Mouse (Mus musculus): ENCODE data around the gene Dlgap4. TPM values are rescaled to one million over a fixed set of nuclear protein-coding genes. Genes with fewer than 3 reads are reported as not detected.

Gene Dlgap4
- polyA plus RNA-seq, 1 experiment from 2014 or later = 162 TPM

- Histone ChIP-seq H3K4me3 (ENCODE audit: low read depth, low read length) (no peak overlapping the region), H3K4me1 (replicated peaks; ENCODE audit: control insufficient read depth, insufficient read depth, low read length) (peaks cover 17% of the 10 kb centered on the region), H3K27ac (ENCODE audit: low read depth, low read length) (no peak overlapping the region), H3K9me3 (ENCODE audit: control insufficient read depth, low read length) (no peaks in the 10 kb centered on the region), H3K4me2 (replicated peaks; ENCODE audit: low read depth, low read length) (no peak overlapping the region), H3K36me3 (ENCODE audit: control insufficient read depth, insufficient read depth, low read length) (no peaks in the 10 kb centered on the region), H3K9ac (ENCODE audit: low read depth, low read length) (no peak overlapping the region), H3K27me3 (ENCODE audit: control insufficient read depth, insufficient read depth, low read length) (no peaks in the 10 kb centered on the region)
- 75% methylated on average over 4 of the region's 4 CpGs for WGBS
- ATAC-seq (ENCODE audit: low FRiP score) (no peak), DNase-seq (ENCODE audit: low spot score) (no peak)
These were observed 111.4 kb downstream of the Dlgap4 start for GRCm38 (mm10) chr2:156724871-156725270.

GRCm38 (mm10) chr2:156726344-156726743 lies 112.8 kb downstream of the Dlgap4 start:
- ATAC-seq (ENCODE audit: low FRiP score) (no peak), DNase-seq (ENCODE audit: low spot score) (no peak)
- no peak overlapping the region for H3K4me2 ChIP-seq (replicated peaks; ENCODE audit: low read depth, low read length)
- H3K4me1 ChIP-seq (replicated peaks; ENCODE audit: control insufficient read depth, insufficient read depth, low read length) = peaks cover 17% of the 10 kb centered on the region
- no peak overlapping the region for H3K27ac ChIP-seq (ENCODE audit: low read depth, low read length)
- 29% methylated on average over 7 of the region's 7 CpGs for WGBS
- no peaks in the 10 kb centered on the region for H3K9me3 ChIP-seq (ENCODE audit: control insufficient read depth, low read length)
- no peaks in the 10 kb centered on the region for H3K27me3 ChIP-seq (ENCODE audit: control insufficient read depth, insufficient read depth, low read length)
- 0 out of 2 replicates have a peak overlapping the region, but pooled peaks have one; percentile 11 for H3K9ac ChIP-seq (ENCODE audit: low read depth, low read length)
- no peaks in the 10 kb centered on the region for H3K36me3 ChIP-seq (ENCODE audit: control insufficient read depth, insufficient read depth, low read length)
- no peak overlapping the region for H3K4me3 ChIP-seq (ENCODE audit: low read depth, low read length)

- 68% methylated on average over 3 of the region's 3 CpGs for WGBS
- no peaks in the 10 kb centered on the region for H3K27me3 ChIP-seq (ENCODE audit: control insufficient read depth, insufficient read depth, low read length)
- no peaks in the 10 kb centered on the region for H3K9me3 ChIP-seq (ENCODE audit: control insufficient read depth, low read length)
- no peak overlapping the region for H3K9ac ChIP-seq (ENCODE audit: low read depth, low read length)
- peaks cover 17% of the 10 kb centered on the region for H3K4me1 ChIP-seq (replicated peaks; ENCODE audit: control insufficient read depth, insufficient read depth, low read length)
- ATAC-seq (ENCODE audit: low FRiP score) (no peak), DNase-seq (ENCODE audit: low spot score) (no peak)
- H3K27ac ChIP-seq (ENCODE audit: low read depth, low read length) = no peak overlapping the region
- no peak overlapping the region for H3K4me2 ChIP-seq (replicated peaks; ENCODE audit: low read depth, low read length)
- H3K36me3 ChIP-seq (ENCODE audit: control insufficient read depth, insufficient read depth, low read length) = no peaks in the 10 kb centered on the region
- no peak overlapping the region for H3K4me3 ChIP-seq (ENCODE audit: low read depth, low read length)
These were observed 113.4 kb downstream of the Dlgap4 start for GRCm38 (mm10) chr2:156726878-156727277.

- Histone ChIP-seq H3K9ac (ENCODE audit: low read depth, low read length) (no peak overlapping the region), H3K4me1 (replicated peaks; ENCODE audit: control insufficient read depth, insufficient read depth, low read length) (peaks cover 14% of the 10 kb centered on the region), H3K27me3 (ENCODE audit: control insufficient read depth, insufficient read depth, low read length) (no peaks in the 10 kb centered on the region), H3K4me2 (replicated peaks; ENCODE audit: low read depth, low read length) (no peak overlapping the region), H3K36me3 (ENCODE audit: control insufficient read depth, insufficient read depth, low read length) (no peaks in the 10 kb centered on the region), H3K27ac (ENCODE audit: low read depth, low read length) (no peak overlapping the region), H3K9me3 (ENCODE audit: control insufficient read depth, low read length) (no peaks in the 10 kb centered on the region), H3K4me3 (ENCODE audit: low read depth, low read length) (no peak overlapping the region)
- DNase-seq (ENCODE audit: low spot score) (no peak), ATAC-seq (ENCODE audit: low FRiP score) (no peak)
- 63% methylated on average over 8 of the region's 10 CpGs for WGBS
These were observed 116.3 kb downstream of the Dlgap4 start for GRCm38 (mm10) chr2:156729537-156730469.

GRCm38 (mm10) chr2:156730501-156730921 lies 117.0 kb downstream of the Dlgap4 start:
- Histone ChIP-seq H3K27ac (ENCODE audit: low read depth, low read length) (no peak overlapping the region), H3K4me3 (ENCODE audit: low read depth, low read length) (no peak overlapping the region), H3K27me3 (ENCODE audit: control insufficient read depth, insufficient read depth, low read length) (no peaks in the 10 kb centered on the region), H3K9me3 (ENCODE audit: control insufficient read depth, low read length) (no peaks in the 10 kb centered on the region), H3K4me1 (replicated peaks; ENCODE audit: control insufficient read depth, insufficient read depth, low read length) (peaks cover 7% of the 10 kb centered on the region), H3K36me3 (ENCODE audit: control insufficient read depth, insufficient read depth, low read length) (no peaks in the 10 kb centered on the region), H3K9ac (ENCODE audit: low read depth, low read length) (no peak overlapping the region), H3K4me2 (replicated peaks; ENCODE audit: low read depth, low read length) (no peak overlapping the region)
- DNase-seq (ENCODE audit: low spot score) = no peak
- WGBS = 83% methylated on average over 12 of the region's 12 CpGs
- ATAC-seq (ENCODE audit: low FRiP score) = no peak

DNA sequence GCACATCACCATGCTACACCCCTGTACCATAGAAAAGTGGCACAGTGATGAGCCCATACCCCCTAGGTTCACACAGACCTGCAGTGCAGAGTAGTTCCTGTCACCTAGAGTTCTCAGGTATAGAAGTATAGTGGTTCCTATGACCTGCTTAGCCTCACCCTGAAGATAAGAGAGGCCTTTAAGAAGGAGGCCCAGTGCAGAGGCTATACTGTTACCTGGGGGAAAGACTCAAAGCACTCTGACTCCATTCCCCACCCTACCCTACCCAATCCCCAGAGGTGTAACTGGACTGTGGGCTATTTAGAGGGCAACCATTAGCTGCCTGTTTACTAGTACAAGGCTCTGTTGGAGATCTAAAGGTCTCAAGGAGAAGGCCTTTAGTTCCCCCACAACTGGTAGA lies 118.1 kb downstream of the Dlgap4 start:
- H3K4me2 ChIP-seq (replicated peaks; ENCODE audit: low read depth, low read length) = no peak overlapping the region
- peaks cover 2% of the 10 kb centered on the region; the same call in 1 of the 2 replicates for H3K4me1 ChIP-seq (replicated peaks; ENCODE audit: control insufficient read depth, insufficient read depth, low read length)
- DNase-seq (ENCODE audit: low spot score) (no peak), ATAC-seq (ENCODE audit: low FRiP score) (no peak)
- no peak overlapping the region for H3K27ac ChIP-seq (ENCODE audit: low read depth, low read length)
- no peak overlapping the region for H3K9ac ChIP-seq (ENCODE audit: low read depth, low read length)
- H3K9me3 ChIP-seq (ENCODE audit: control insufficient read depth, low read length) = no peaks in the 10 kb centered on the region
- no peak overlapping the region for H3K4me3 ChIP-seq (ENCODE audit: low read depth, low read length)
- no peaks in the 10 kb centered on the region for H3K36me3 ChIP-seq (ENCODE audit: control insufficient read depth, insufficient read depth, low read length)
- H3K27me3 ChIP-seq (ENCODE audit: control insufficient read depth, insufficient read depth, low read length) = no peaks in the 10 kb centered on the region

DNA sequence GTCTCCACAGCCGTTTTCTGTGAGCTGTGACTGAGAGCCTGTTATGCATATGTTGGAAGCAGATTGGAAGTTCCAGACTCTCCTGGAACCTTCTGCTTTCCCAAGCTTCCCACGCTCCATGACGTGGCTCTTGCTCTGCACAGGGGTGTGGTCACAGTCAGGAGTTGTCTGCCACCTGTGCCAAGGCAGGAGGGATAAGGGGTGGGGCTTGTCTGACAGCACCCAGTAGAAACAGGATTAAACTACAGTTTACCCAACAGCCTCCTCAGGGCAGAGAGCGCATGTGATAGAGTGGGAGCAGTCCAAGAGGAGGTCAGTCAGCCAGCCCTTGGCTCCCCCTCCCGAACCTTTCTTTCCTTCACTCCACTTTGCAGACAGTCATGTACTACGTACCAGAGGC lies 118.6 kb downstream of the Dlgap4 start:
- 81% methylated on average over 6 of the region's 6 CpGs for WGBS
- H3K36me3 ChIP-seq (ENCODE audit: control insufficient read depth, insufficient read depth, low read length) = no peaks in the 10 kb centered on the region
- DNase-seq (ENCODE audit: low spot score) = no peak
- no peak overlapping the region for H3K9ac ChIP-seq (ENCODE audit: low read depth, low read length)
- H3K27me3 ChIP-seq (ENCODE audit: control insufficient read depth, insufficient read depth, low read length) = no peaks in the 10 kb centered on the region
- no peaks in the 10 kb centered on the region for H3K9me3 ChIP-seq (ENCODE audit: control insufficient read depth, low read length)
- no peak overlapping the region for H3K4me2 ChIP-seq (replicated peaks; ENCODE audit: low read depth, low read length)
- no peak for ATAC-seq (ENCODE audit: low FRiP score)
- no peak overlapping the region for H3K27ac ChIP-seq (ENCODE audit: low read depth, low read length)
- H3K4me1 ChIP-seq (replicated peaks; ENCODE audit: control insufficient read depth, insufficient read depth, low read length) = peaks cover 3% of the 10 kb centered on the region; the same call in 1 of the 2 replicates
- H3K4me3 ChIP-seq (ENCODE audit: low read depth, low read length) = no peak overlapping the region

DNA sequence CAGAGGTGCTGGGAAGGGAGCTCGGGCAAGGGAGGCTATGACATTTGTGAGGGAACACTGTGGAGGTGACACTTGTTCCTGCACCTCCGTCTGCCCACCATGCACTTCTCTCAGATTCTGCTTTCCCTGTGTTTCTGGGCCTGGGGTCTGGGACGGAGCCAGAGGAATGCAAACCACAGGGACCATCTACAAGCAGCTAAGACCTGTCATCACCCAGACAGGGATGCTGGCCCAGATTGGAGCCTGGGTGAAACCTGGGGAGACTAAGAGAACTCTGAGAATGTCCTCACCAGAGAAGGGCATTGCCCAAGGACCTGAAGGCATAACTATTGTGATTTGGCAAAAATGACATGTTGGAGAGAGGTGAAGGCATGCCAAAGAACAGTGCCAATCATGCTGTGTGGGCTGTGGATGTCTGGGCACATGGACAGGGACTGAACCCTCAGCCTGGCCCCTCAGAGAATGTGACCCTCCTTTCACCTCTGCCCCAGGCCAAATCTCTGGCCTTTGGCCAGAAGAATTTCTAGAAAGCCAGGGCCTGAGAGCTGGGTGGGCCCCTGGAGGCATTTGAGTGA lies 122.3 kb downstream of the Dlgap4 start:
- DNase-seq (ENCODE audit: low spot score) (no peak), ATAC-seq (ENCODE audit: low FRiP score) (no peak)
- Histone ChIP-seq H3K4me2 (replicated peaks; ENCODE audit: low read depth, low read length) (no peak overlapping the region), H3K9me3 (ENCODE audit: control insufficient read depth, low read length) (no peaks in the 10 kb centered on the region), H3K4me3 (ENCODE audit: low read depth, low read length) (no peak overlapping the region), H3K36me3 (ENCODE audit: control insufficient read depth, insufficient read depth, low read length) (no peaks in the 10 kb centered on the region), H3K27ac (ENCODE audit: low read depth, low read length) (no peak overlapping the region), H3K9ac (ENCODE audit: low read depth, low read length) (no peak overlapping the region), H3K4me1 (replicated peaks; ENCODE audit: control insufficient read depth, insufficient read depth, low read length) (peaks cover 3% of the 10 kb centered on the region; the same call in 1 of the 2 replicates), H3K27me3 (ENCODE audit: control insufficient read depth, insufficient read depth, low read length) (no peaks in the 10 kb centered on the region)
- 70% methylated on average over 3 of the region's 3 CpGs for WGBS

DNA sequence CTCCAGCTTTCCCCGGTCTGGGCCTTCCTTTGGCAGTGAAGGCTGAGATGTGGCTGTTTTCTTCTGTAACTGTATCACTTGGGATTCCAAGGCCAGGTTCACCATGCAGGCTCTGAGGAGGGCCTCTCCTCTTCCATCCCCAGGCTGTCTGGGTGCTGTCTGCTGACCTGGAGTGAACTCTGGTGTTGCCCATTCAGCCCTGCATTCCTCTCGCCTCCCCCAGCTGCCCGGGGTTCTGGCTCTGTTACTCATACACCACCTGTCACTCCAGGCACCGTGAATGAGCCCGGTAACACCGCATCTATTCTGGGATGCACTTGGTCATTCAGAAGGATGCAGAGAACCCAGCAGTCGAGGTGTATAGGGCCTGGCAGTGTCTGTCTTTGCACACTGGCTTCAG lies 123.3 kb downstream of the Dlgap4 start:
- ATAC-seq (ENCODE audit: low FRiP score) (no peak), DNase-seq (ENCODE audit: low spot score) (no peak)
- Histone ChIP-seq H3K4me2 (replicated peaks; ENCODE audit: low read depth, low read length) (no peak overlapping the region), H3K4me1 (replicated peaks; ENCODE audit: control insufficient read depth, insufficient read depth, low read length) (peaks cover 3% of the 10 kb centered on the region; the same call in 1 of the 2 replicates), H3K27me3 (ENCODE audit: control insufficient read depth, insufficient read depth, low read length) (no peaks in the 10 kb centered on the region), H3K36me3 (ENCODE audit: control insufficient read depth, insufficient read depth, low read length) (no peaks in the 10 kb centered on the region), H3K9ac (ENCODE audit: low read depth, low read length) (no peak overlapping the region), H3K4me3 (ENCODE audit: low read depth, low read length) (no peak overlapping the region), H3K9me3 (ENCODE audit: control insufficient read depth, low read length) (no peaks in the 10 kb centered on the region), H3K27ac (ENCODE audit: low read depth, low read length) (no peak overlapping the region)
- WGBS = 47% methylated on average over 7 of the region's 7 CpGs
